Mouse (Mus musculus): Measurements from ENCODE around the gene Lbx2. TPM values are rescaled to one million over a fixed set of nuclear protein-coding genes. Genes with fewer than 3 reads are reported as not detected.
A peak's percentile ranks its signal among the peaks of the same experiment; 100 is the strongest.

The Lbx2 gene
- polyA plus RNA-seq, 1 experiment from 2014 or later, result 0.55 TPM

DNA sequence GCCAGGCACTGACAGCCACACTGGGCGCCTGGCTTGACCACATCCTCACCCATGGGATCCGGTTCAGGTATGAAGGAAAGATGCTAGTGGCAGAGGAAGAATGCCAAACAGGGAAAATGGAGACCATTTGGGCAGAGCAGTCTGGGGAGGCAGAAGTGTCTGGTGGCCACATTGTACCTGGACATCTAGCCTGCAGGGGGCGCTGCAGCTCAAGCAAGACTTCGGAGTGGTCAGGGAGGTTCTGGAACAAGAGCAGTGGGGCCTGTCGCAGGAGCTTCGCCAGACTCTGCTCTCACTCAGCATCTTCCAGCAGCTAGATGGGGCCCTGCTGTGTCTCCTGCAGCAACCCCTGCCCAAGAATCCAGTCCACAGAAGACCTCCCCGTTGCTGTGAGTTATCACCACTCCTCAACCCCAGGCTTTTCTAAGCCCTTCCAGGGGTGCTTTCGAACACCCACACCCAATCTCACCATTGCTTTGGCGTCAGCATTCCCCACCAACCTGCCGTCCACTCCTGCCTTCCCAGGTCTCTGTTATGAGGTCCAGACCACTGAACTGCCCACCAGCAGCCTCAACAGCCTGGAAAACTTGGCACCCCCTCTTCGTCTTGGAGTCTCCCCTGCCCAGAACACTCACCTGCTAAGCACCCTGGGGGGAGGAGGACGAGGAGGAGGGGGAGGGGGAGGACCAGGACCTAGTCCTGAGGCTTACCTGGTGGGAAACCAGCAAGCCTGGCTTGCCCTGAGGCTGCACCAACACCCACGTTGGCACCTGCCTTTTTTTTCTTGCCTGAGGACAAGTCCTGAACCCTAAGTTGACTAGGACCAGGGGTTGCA, 21.6 kb downstream of the Lbx2 start:
- H3K4me3 ChIP-seq, result peak overlapping the region; percentile 97

DNA sequence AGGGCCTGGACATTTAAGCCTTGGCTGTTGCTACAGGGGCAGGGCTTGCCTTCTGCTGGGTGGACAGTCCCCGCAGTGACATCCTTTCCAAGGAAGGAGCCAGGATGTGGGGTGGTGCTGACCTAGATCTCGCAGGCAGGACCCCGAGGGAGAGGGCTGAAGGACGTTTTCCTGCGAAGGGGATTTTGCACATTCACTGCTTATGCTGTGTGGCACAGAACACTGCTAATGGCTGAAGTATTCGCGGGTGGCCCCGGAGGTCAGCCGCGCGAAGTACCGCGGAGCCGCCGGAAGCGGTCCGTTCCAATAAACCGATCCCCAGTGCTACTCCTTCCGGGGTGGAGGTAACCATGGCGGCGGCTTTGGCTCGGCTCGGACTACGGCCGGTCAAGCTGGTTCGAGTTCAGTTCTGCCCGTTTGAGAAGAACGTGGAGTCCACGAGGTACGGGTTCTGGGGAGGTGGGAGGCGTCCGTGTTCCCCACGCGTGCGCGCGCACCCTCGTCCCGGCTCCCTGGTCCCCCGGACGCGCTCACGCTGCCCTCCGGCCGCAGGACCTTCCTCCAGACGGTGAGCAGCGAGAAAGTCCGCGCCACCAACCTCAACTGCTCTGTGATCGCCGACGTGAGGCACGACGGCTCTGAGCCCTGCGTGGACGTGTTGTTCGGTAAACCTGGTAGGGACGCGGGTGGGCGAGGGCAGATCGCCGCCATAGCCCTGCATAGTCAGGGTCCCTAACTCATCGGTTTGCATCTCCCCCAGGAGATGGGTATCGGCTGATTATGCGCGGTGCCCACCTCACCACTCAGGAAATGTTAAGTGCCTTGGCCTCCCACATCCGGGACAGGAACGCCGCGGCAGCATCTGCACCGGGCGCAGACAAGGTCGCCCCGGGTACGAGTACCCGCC, 22.8 kb downstream of the Lbx2 start, which contains the start of gene Mrpl53:
Mrpl53 (plus strand) TSS at position 279 of the 907 bp plus-strand sequence.
- peaks cover 21% of the 10 kb centered on the region for H3K4me1 ChIP-seq
- peak; percentile 93 for DNase-seq (ENCODE audit: low spot score)
- H3K27ac ChIP-seq, result peak within 1 kb of the TSS; percentile 98
- WGBS, result under 1% methylated on average over 76 of the region's 76 CpGs
- H3K4me3 ChIP-seq, result peak within 1 kb of the TSS; percentile 97
- peaks cover 20% of the 10 kb centered on the region for H3K36me3 ChIP-seq
- H3K9me3 ChIP-seq, result no peaks in the 10 kb centered on the region
- no peaks in the 10 kb centered on the region for H3K27me3 ChIP-seq (ENCODE audit: insufficient read depth, poor library complexity, severe bottlenecking)

More for the DNA sequence above, 21.6 kb downstream of the Lbx2 start:
- Histone ChIP-seq H3K9me3 (no peaks in the 10 kb centered on the region), H3K27ac (peak overlapping the region; percentile 98), H3K27me3 (ENCODE audit: insufficient read depth, poor library complexity, severe bottlenecking) (peaks cover 9% of the 10 kb centered on the region; the same call in 1 of the 2 replicates), H3K4me1 (peaks cover 29% of the 10 kb centered on the region), H3K36me3 (peaks cover 20% of the 10 kb centered on the region)
- peak; percentile 93 for DNase-seq (ENCODE audit: low spot score)
- WGBS, result 32% methylated on average over 13 of the region's 13 CpGs

GRCm38 (mm10) chr6:83111510-83112136, 25.5 kb downstream of the Lbx2 start:
- Histone ChIP-seq H3K27ac (no peak overlapping the region), H3K27me3 (ENCODE audit: insufficient read depth, poor library complexity, severe bottlenecking) (no peaks in the 10 kb centered on the region), H3K4me1 (peaks cover 35% of the 10 kb centered on the region), H3K4me3 (no peak overlapping the region), H3K36me3 (peaks cover 17% of the 10 kb centered on the region), H3K9me3 (no peaks in the 10 kb centered on the region)
- 80% methylated on average over 4 of the region's 4 CpGs for WGBS
- DNase-seq (ENCODE audit: low spot score), result no peak

- DNase-seq (ENCODE audit: low spot score), result peak; percentile 97
- H3K4me1 ChIP-seq, result peaks cover 38% of the 10 kb centered on the region
- no peaks in the 10 kb centered on the region for H3K9me3 ChIP-seq
- peaks cover 38% of the 10 kb centered on the region for H3K36me3 ChIP-seq
- H3K27me3 ChIP-seq (ENCODE audit: insufficient read depth, poor library complexity, severe bottlenecking), result no peaks in the 10 kb centered on the region
- H3K27ac ChIP-seq, result peak within 1 kb of the TSS; percentile 89
- WGBS, result 1% methylated on average over 57 of the region's 58 CpGs
- H3K4me3 ChIP-seq, result peak within 1 kb of the TSS; percentile 92
These were observed 29.0 kb downstream of the Lbx2 start, which contains the start of gene Mogs for GRCm38 (mm10) chr6:83115011-83115671. Gene Mogs, plus strand, starts transcription at chr6:83115496.

GRCm38 (mm10) chr6:83115682-83116372, 29.7 kb downstream of the Lbx2 start:
- no peaks in the 10 kb centered on the region for H3K27me3 ChIP-seq (ENCODE audit: insufficient read depth, poor library complexity, severe bottlenecking)
- no peak for DNase-seq (ENCODE audit: low spot score)
- H3K36me3 ChIP-seq, result peaks cover 32% of the 10 kb centered on the region
- H3K4me3 ChIP-seq, result peak overlapping the region; percentile 92
- H3K27ac ChIP-seq, result peak overlapping the region; percentile 89
- no peaks in the 10 kb centered on the region for H3K9me3 ChIP-seq
- 3% methylated on average over 46 of the region's 48 CpGs for WGBS
- peaks cover 44% of the 10 kb centered on the region for H3K4me1 ChIP-seq

GRCm38 (mm10) chr6:83116373-83117164, 30.4 kb downstream of the Lbx2 start:
- Histone ChIP-seq H3K27me3 (ENCODE audit: insufficient read depth, poor library complexity, severe bottlenecking) (no peaks in the 10 kb centered on the region), H3K4me3 (peak overlapping the region; percentile 92), H3K4me1 (peaks cover 43% of the 10 kb centered on the region), H3K27ac (peak overlapping the region; percentile 89), H3K36me3 (peaks cover 30% of the 10 kb centered on the region), H3K9me3 (no peaks in the 10 kb centered on the region)
- DNase-seq (ENCODE audit: low spot score), result no peak
- 76% methylated on average over 11 of the region's 11 CpGs for WGBS

- Histone ChIP-seq H3K36me3 (peaks cover 30% of the 10 kb centered on the region), H3K4me3 (0 out of 2 replicates have a peak overlapping the region, but pooled peaks have one; percentile 92), H3K4me1 (peaks cover 45% of the 10 kb centered on the region), H3K9me3 (no peaks in the 10 kb centered on the region), H3K27ac (no peak overlapping the region), H3K27me3 (ENCODE audit: insufficient read depth, poor library complexity, severe bottlenecking) (no peaks in the 10 kb centered on the region)
- WGBS, result 81% methylated on average over 4 of the region's 4 CpGs
- no peak for DNase-seq (ENCODE audit: low spot score)
These were observed 30.9 kb downstream of the Lbx2 start for GRCm38 (mm10) chr6:83117165-83117438.

DNA sequence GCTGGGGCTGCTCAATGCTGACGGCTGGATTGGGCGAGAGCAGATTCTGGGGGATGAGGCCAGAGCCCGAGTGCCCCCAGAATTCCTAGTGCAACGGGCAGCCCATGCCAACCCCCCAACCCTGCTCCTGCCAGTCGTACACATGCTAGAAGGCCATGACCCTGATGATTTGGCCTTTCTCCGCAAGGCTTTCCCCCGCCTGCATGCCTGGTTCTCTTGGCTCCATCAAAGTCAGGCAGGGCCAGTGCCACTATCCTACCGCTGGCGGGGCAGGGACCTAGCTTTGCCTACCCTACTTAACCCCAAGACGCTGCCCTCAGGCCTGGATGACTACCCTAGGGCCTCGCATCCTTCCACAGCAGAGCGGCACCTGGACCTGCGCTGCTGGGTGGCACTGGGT, 31.4 kb downstream of the Lbx2 start:
- Histone ChIP-seq H3K36me3 (peaks cover 30% of the 10 kb centered on the region), H3K4me1 (peaks cover 50% of the 10 kb centered on the region), H3K27ac (no peak overlapping the region), H3K4me3 (no peak overlapping the region), H3K9me3 (no peaks in the 10 kb centered on the region), H3K27me3 (ENCODE audit: insufficient read depth, poor library complexity, severe bottlenecking) (no peaks in the 10 kb centered on the region)
- WGBS, result 92% methylated on average over 13 of the region's 13 CpGs
- DNase-seq (ENCODE audit: low spot score), result no peak

DNA sequence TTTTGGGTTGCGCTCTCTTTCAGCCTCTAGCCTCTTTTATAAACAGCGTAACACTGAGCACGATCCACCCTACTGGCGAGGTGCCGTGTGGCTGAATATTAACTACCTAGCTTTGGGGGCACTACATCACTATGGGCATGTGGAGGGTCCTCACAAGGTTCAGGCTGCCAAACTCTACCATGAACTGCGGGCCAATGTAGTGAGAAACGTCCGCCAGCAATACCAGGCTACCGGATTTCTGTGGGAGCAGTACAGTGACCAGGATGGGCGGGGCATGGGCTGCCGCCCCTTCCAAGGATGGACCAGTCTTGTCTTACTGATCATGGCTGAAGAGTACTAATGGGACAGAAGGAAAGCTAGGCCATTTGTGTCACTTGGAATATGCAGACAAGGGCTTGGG, 32.2 kb downstream of the Lbx2 start:
- 88% methylated on average over 11 of the region's 11 CpGs for WGBS
- Histone ChIP-seq H3K9me3 (no peaks in the 10 kb centered on the region), H3K4me1 (peaks cover 56% of the 10 kb centered on the region), H3K36me3 (peaks cover 30% of the 10 kb centered on the region), H3K27ac (no peak overlapping the region), H3K4me3 (no peak overlapping the region), H3K27me3 (ENCODE audit: insufficient read depth, poor library complexity, severe bottlenecking) (no peaks in the 10 kb centered on the region)
- DNase-seq (ENCODE audit: low spot score), result no peak

GRCm38 (mm10) chr6:83118825-83119733, 32.9 kb downstream of the Lbx2 start:
- Histone ChIP-seq H3K27me3 (ENCODE audit: insufficient read depth, poor library complexity, severe bottlenecking) (no peaks in the 10 kb centered on the region), H3K9me3 (no peaks in the 10 kb centered on the region), H3K36me3 (peaks cover 30% of the 10 kb centered on the region), H3K4me3 (no peak overlapping the region), H3K4me1 (peaks cover 62% of the 10 kb centered on the region), H3K27ac (peak overlapping the region; percentile 98; the same call in 1 of the 2 replicates)
- DNase-seq (ENCODE audit: low spot score), result no peak
- WGBS, result 84% methylated on average over 14 of the region's 14 CpGs
